Mouse (Mus musculus) heart, embryonic 10.5 days (tissue): ENCODE measurements around the gene C1qa. TPM values are rescaled to one million over a fixed set of nuclear protein-coding genes. Genes with fewer than 3 reads are reported as not detected.

Source experiments
- polyA plus RNA-seq: library from polyadenylated mRNA; unstranded; fragments of >200 nt; fragmentation: Nextera tagmentation; extraction: Ambion mirVana; gene quantifications from 2 replicates; pipeline ENCODE4 v1.2.1, GENCODE M21; 2016

C1qa gene
- polyA plus RNA-seq, 1 experiment from 2014 or later, result 4.2 TPM

Other genes with a start within 250 kb of the C1qa start
- gene Ephb2, start 62.8 kb downstream of the C1qa start, polyA plus RNA-seq, result 2.6 and 4.2 TPM in 2 replicates
- 4.5 and 13.4 TPM in 2 replicates for gene C1qb, start 12.6 kb downstream of the C1qa start, polyA plus RNA-seq
- 1.3 and 4.7 TPM in 2 replicates for gene C1qc, start 5.7 kb downstream of the C1qa start, polyA plus RNA-seq
- 0.17 and 0.45 TPM in 2 replicates for gene Epha8, start 58.0 kb upstream of the C1qa start, polyA plus RNA-seq
- 4.1 and 4.3 TPM in 2 replicates for gene Zbtb40, start 150.0 kb upstream of the C1qa start, polyA plus RNA-seq